Mouse (Mus musculus) CD8-positive naive resting alpha-beta T cell, adult 57 days (primary cell): ENCODE data around the gene Spag5. TPM values are rescaled to one million over a fixed set of nuclear protein-coding genes. Genes with fewer than 3 reads are reported as not detected.

ENCODE experiments used
- total RNA-seq: library from RNA; stranded (reverse); gene quantifications from one replicate; pipeline ENCODE4 v1.2.4, GENCODE M21; 2023

Spag5 gene
- total RNA-seq = 5.6 TPM

DNA sequence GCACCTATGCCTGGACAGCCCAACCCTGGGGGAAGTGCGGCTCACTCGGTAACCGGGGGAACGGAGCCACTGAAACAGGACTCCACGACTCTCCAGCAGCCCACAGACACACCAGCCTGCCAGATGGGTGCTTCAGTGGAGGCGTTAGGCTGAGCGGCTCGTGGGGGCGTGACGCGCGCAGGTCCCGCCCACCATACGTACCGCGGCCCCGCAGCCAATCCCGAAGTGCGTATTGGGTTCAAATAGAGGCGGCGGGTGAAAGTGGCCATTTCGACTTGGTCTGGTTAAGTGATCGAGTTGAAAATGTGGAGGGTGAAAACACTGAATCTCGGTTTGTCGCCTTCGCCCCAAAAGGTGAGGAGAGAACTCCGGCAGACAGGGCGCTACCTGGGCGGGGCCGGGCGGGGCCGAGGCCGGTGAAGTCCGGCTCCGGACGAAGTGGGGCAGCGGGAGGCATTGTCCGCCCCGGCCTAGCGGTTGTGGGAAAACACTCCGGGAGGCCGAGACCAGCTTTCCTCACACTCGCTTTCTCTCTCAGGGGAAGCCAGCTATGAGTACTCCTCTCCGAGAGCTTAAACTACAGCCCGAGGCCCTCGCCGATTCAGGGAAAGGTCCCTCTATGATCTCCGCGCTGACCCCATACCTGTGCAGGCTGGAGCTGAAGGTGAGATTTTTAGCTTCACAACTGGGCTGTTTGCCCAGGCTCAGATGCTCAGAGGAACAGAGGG lies at the start of gene Spag5:
TSS of gene Spag5 (plus strand) at position 173 of the 728 bp plus-strand sequence.

DNA sequence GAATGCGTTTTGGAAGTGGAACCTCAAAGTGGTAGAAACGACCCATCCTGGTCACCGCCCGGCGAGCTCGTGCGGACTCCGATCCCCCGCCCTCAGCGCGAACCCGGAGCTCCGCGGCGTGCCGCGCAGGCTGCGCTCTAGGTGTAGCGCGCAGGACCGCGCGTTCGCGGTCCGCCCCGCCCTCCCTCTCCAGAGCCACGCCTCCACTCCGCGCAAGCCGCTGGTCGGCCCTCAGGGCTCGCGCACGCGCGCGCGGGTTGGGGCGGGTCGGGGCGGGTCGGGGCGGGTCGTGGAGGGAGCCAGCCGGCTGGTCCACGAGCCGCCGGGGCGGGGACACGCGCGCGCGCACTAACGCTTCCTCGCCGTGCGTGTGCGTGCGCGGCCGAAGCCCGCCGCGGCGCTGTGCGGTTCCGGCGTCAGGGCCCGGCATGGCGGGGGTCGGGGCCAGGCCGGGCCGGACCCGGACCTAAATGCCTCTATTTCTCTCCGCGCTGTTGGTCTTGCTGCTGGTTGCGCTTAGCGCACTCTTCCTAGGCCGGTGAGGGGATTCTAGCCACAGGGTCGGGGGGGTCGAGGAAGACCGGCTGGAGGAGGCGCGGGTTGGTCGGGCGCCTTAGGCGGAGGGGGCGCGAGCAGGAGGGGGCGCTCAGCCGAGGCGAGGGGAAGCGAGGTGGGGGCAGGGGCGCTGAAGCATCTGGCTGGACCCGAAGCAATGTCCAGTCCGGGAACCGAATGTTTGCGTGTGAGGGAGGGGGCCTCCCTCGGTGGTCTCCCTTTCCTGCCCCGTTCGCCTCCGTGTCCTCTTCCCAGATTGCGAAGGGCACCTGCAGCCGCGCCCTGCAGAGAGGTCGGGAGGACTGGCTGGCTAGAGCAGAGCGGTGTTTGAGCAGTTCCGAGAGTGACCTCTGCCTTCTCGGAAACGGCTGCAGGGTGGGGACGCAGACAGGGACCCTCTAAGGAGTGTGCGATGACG lies 39.7 kb upstream of the Spag5 start, which contains the start of gene 2610507B11Rik:
TSS of gene 2610507B11Rik (plus strand) at position 373 of the 973 bp plus-strand sequence.

DNA sequence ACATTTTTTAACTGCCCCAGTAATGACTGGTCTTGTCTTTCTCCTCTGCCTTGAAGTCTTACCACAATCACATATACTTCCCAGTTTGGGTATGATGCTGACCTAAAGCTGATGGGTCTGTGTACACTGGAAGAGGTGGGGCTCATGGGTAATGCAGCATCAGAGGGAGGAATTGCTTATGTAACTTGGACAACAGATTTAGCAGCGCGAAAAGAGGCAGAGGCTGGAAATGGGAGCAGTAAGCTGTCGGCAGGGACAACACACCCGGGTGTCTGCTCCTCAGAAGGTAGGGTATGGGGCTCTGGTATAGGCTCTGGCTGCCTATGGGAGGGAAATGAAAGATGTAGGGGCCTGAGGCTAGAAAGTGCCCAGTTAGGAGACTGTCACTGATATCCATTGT lies 10.7 kb upstream of the Spag5 start, which contains the start of gene BC030499:
TSS of gene BC030499 (plus strand) at position 188 of the 400 bp plus-strand sequence.

DNA sequence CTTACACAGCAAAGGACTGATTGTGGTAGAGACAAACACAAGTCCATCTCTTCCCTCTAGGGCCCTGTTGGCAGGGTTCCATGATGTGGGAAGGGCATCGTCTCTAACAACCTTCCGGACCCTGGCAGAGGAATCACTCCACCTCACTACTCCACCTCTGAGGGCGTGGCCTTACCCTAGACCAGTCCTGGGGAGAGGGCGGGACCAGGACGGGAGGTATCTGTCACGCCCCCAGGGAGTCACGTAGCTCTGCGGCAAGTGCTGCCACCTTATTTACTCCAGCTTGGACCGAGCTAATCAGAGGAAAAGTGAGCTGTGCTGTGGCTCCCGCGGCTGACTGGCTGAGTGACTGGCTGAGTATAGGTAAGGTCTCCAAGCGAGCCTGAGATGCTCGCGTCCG lies 21.5 kb downstream of the Spag5 start, which contains the start of gene Aldoc:
TSS of gene Aldoc (plus strand) at position 109 of the 400 bp plus-strand sequence.

DNA sequence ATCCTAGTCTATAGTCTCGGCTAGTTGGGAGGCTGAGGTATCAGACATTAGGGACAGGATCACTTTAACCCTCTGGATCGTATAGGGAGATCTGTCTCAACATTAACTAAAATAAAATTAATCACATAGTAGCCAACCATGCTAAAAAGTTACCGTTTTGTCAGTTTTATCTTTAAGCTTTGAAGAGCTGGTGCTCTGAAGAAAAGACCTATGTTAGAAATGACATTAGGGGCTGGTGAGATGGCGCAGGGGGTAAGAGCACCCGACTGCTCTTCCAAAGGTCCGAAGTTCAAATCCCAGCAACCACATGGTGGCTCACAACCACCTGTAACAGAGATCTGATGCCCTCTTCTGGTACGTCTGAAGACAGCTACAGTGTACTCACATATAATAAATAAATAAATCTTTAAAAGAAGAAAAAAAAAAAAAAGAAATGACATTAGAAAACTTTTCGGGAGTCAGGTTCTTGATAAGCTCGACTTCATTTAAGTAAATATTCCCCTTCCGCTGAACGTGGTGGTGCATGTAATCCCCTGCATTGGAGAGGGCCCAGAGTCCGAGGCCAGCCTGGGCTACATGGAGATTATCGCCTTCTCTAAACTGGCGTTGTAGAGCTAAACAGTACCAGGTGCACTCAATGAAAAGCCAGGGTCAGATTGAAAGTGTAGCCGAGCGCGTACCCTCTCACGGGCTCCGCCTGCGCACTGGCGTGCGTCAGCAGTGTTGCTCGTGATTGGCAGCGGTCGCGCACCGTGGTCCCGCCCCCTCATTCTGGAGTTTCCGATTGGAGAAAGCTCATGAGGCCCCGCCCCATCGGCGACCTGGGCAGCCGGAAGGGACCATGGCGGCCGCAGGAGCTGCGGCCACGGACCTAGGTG lies 26.5 kb downstream of the Spag5 start, which contains the start of gene Pigs:
TSS of gene Pigs (plus strand) at position 782 of the 878 bp plus-strand sequence.

DNA sequence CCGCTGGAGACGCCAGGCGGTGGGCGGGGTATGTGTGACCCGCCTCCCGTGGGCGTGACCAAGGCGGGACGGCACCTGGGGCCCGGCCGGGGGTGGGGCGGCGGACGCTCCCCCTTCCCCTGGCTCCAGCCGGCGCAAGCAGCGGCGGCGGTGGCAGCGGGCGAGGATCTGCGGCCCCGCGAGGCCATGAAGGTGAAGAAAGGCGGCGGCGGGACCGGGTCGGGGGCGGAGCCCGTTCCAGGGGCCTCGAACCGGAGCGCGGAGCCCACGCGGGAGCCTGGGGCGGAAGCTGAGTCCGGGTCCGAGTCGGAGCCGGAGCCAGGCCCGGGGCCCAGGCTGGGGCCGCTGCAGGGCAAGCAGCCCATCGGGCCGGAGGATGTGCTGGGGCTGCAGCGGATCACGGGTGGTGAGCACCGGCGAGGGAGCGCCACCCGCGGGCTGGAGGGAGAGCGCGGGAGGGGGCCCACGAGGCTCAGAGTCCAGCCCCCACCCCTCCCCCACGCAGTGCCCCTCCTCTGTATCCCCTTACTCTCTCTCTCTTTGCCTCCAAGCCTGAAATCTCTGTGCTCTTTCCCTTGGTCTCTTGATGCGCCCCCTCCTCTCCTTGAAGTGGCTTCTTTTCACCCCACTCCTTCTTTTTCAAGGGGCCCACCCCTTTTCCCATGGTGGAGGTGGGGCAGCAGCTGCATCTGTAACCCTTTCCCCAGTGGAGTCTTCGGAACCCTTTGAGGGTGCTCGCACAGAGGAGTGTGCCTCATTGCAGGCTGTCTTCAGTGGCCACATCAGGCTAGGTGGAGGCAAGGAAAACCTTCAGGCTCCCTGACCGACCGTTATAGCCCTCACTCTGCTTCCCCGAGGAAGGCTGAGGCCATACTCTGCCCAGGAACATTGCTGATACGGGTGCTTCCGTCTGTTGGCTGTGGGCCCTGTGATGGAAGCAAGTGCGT lies 42.3 kb downstream of the Spag5 start, which contains the start of gene Unc119:
TSS of gene Unc119 (plus strand) at position 102 of the 947 bp plus-strand sequence.

Other genes with a start within 250 kb of the Spag5 start
- 30.7 TPM for gene Eral1, start 221.1 kb upstream of the Spag5 start, total RNA-seq
- 16.7 TPM for gene Fam222b, start 206.9 kb upstream of the Spag5 start, total RNA-seq
- 31.2 TPM for gene Traf4, start 135.9 kb upstream of the Spag5 start, total RNA-seq
- 8.1 TPM for gene Nek8, start 124.9 kb upstream of the Spag5 start, total RNA-seq
- gene Tlcd1, start 124.8 kb upstream of the Spag5 start, total RNA-seq = 3.4 TPM
- gene Rpl23a, start 117.9 kb upstream of the Spag5 start, total RNA-seq = 3,868 TPM
- not detected for gene Rab34, start 113.1 kb upstream of the Spag5 start, total RNA-seq
- not detected for gene Proca1, start 108.1 kb upstream of the Spag5 start, total RNA-seq
- 55.7 TPM for gene Sdf2, start 55.8 kb upstream of the Spag5 start, total RNA-seq
- gene Supt6, start 55.5 kb upstream of the Spag5 start, total RNA-seq = 83.6 TPM
- gene 2610507B11Rik, start 39.8 kb upstream of the Spag5 start, total RNA-seq = 114 TPM
- 3.3 TPM for gene BC030499, start 10.7 kb upstream of the Spag5 start, total RNA-seq
- gene Aldoc, start 21.4 kb downstream of the Spag5 start, total RNA-seq = 25.8 TPM
- gene Pigs, start 26.9 kb downstream of the Spag5 start, total RNA-seq = 44.6 TPM
- gene Unc119, start 42.0 kb downstream of the Spag5 start, total RNA-seq = 10.9 TPM
- gene Foxn1, start 85.0 kb downstream of the Spag5 start, total RNA-seq = not detected
- not detected for gene Slc13a2, start 120.7 kb downstream of the Spag5 start, total RNA-seq
- 1.0 TPM for gene Slc46a1, start 164.2 kb downstream of the Spag5 start, total RNA-seq
- gene Sarm1, start 196.2 kb downstream of the Spag5 start, total RNA-seq = 2.6 TPM
- gene Vtn, start 197.6 kb downstream of the Spag5 start, total RNA-seq = not detected
- not detected for gene Sebox, start 201.9 kb downstream of the Spag5 start, total RNA-seq
- gene Tmem199, start 210.6 kb downstream of the Spag5 start, total RNA-seq = 22.2 TPM
- 31.3 TPM for gene Poldip2, start 210.7 kb downstream of the Spag5 start, total RNA-seq
- 12.4 TPM for gene Tnfaip1, start 234.8 kb downstream of the Spag5 start, total RNA-seq
- 30.7 TPM for gene Ift20, start 234.8 kb downstream of the Spag5 start, total RNA-seq
- gene Tmem97, start 249.2 kb downstream of the Spag5 start, total RNA-seq = 9.2 TPM